Comparison of ENCODE assay signal across 21 mouse cellular contexts in genomic region chr2:74942611-74943198, GRCm38 (mm10).
"Had no signal": no experiment of that assay in that cellular context is flagged by ENCODE, and none has a peak within 500 bp of the region (broad histone marks: within the 10 kb centered on the region; RNA-seq: fewer than 3 reads in every experiment).

No protein-coding gene starts in this region.

- ATAC-seq: lung, postnatal 0 days; midbrain, embryonic 15.5 days had no signal

- H3K4me1 ChIP-seq: liver, embryonic 13.5 days; midbrain, embryonic 15.5 days; neural tube, embryonic 12.5 days; stomach, embryonic 15.5 days had no signal

- H3K27me3 ChIP-seq: midbrain, embryonic 15.5 days; neural tube, embryonic 12.5 days; neural tube, embryonic 15.5 days; stomach, embryonic 15.5 days had no signal

- H3K27ac ChIP-seq: kidney, postnatal 0 days; layer of hippocampus, adult 2 months; limb, embryonic 10.5 days; limb, embryonic 13.5 days; liver, embryonic 13.5 days; macrophage; midbrain, embryonic 12.5 days; midbrain, embryonic 15.5 days; neural tube, embryonic 12.5 days; neural tube, embryonic 15.5 days; stomach, embryonic 15.5 days had no signal

- DNase-seq: kidney, adult 11 months; kidney, adult 8-10 months; kidney, postnatal 25 days; layer of hippocampus, adult 9-11 months; liver; liver, embryonic 13.5 days; right cerebral cortex, adult 18-20 months; right cerebral cortex, postnatal 14 days; right cerebral cortex, postnatal 4 days; thymus, postnatal 25 days had no signal

- H3K4me2 ChIP-seq: limb, embryonic 13.5 days; liver, embryonic 13.5 days; midbrain, embryonic 12.5 days; midbrain, embryonic 15.5 days; neural tube, embryonic 12.5 days; neural tube, embryonic 15.5 days; stomach, embryonic 15.5 days had no signal

- H3K9me3 ChIP-seq: limb, embryonic 10.5 days; limb, embryonic 13.5 days; liver, embryonic 13.5 days; midbrain, embryonic 12.5 days; midbrain, embryonic 15.5 days; neural tube, embryonic 12.5 days; neural tube, embryonic 15.5 days; stomach, embryonic 15.5 days had no signal

- H3K36me3 ChIP-seq: limb, embryonic 10.5 days; limb, embryonic 13.5 days; liver, embryonic 13.5 days; midbrain, embryonic 12.5 days; midbrain, embryonic 15.5 days; neural tube, embryonic 12.5 days; neural tube, embryonic 15.5 days; stomach, embryonic 15.5 days had no signal

- H3K4me3 ChIP-seq: layer of hippocampus, adult 2 months; limb, embryonic 10.5 days; limb, embryonic 13.5 days; liver, embryonic 13.5 days; midbrain, embryonic 12.5 days; midbrain, embryonic 15.5 days; neural tube, embryonic 12.5 days; neural tube, embryonic 15.5 days; stomach, embryonic 15.5 days had no signal

- H3K9ac ChIP-seq: limb, embryonic 13.5 days; liver, embryonic 13.5 days; midbrain, embryonic 12.5 days; midbrain, embryonic 15.5 days; neural tube, embryonic 12.5 days; neural tube, embryonic 15.5 days; stomach, embryonic 15.5 days had no signal
